Mouse (Mus musculus) naive thymus-derived CD4-positive, alpha-beta T cell, adult 2 months (primary cell): ENCODE measurements around the gene Cd40.

ENCODE experiments used
- DNase-seq: peaks from one replicate; pipeline ENCODE4 v3.0.0-alpha.2; 2011; ENCODE audit warnings: low read depth

Gene Cd40

DNA sequence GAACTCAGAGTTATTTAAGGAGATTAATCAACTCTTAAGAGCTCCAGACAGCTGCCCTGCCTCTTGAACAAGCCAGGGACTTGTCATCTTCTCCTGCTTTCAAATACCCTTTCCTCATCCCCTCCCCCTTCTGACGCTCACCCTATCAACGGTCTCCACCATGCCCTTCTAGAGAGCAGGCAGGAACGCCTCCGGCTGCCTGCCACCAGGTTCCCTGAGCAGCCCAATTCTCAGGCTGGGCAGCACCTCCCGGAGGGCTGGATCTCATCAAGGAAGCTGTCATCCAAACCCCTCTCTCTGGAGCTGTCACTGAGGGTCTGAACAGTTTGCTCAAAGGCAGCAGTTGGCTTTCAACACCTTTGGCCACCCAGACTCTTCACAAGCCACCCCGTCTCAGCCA, 45.3 kb downstream of the Cd40 start:
- DNase-seq: no peak

DNA sequence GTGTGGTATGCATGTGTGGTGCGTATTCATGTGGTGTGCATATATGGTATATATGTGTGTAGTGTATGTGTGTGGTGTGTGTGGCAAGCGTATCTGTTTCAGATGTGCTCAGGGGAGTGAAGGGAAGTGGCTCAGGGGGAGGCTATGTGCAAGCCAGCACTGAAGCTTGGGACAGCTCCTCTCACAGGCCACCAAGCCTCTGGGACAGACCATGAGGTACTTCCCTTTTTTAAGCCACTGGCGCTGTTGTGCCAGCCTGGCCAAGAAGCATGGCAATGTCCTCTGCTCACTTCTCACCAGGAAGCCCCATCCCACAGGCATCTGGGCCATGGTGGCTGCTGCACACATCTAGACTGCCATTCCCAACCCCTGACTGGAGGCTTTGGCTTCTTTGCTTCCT, 47.5 kb downstream of the Cd40 start:
- DNase-seq: no peak

DNA sequence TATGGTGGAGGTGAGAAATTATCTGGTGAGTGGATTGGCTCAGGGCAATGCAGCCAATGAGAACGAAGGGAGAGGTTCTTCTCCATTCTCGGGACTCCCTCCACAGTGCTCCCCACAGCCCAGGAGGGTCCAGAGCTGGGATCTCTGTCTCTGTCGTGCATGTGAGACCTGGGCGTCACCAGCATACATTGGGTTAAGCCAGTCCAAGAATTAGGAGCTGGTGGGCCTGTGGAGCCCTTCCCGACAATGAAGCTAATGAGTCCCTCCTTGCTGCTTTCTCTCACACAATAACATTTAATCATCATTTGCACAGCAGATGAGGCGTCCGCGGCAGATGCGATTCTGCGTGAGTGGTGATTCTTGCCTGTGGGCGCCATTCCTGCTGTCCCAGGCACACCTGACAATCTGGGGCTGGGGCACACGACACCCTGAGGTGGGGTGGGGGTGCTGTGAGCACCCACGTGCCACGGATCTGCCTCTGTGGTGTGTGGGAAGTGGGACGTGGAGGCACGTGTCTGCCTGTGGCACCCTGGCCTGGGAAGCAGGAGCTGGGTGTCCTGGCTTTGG, 50.2 kb downstream of the Cd40 start:
- no peak for DNase-seq

DNA sequence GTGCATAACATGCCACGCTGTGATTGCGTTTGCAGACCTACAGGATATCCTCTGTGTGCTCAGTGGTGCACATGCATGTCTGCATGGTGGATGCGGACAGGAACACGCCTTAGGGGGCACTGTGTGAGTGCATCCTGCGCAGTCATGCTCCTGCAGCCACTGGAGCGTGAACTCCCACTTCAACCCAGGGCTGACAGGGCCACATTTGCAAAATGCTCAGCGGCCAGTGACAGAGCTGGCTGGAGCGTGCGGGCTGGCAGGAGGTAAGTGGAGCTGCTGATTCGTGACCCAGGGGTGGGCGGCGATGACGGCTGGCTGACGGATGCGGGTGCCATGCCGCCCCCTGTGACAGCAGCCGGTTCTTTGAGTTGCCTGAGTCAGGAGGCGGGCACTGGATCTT, 51.2 kb downstream of the Cd40 start:
- no peak for DNase-seq

DNA sequence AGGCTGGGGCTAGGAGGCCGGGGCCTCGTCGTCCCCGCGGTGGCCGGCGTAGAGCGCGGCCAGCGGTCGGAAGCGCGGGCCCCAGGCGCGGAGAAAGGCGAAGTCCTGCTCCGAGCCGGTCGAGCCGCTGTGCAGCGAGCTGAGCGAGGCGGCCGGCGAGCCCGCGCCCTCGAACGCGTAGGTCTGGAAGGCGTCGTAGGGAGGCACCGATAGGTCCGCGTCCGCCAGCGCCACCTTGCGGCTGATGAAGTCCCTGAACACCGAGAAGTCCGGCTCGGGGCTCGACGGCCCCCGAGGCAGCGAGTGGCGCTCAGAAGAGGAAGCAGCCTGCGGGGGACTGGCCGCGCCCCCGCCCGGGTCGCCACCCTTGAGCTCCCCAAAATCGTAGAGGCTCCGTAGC, 56.7 kb downstream of the Cd40 start:
- peak; percentile 84 for DNase-seq

DNA sequence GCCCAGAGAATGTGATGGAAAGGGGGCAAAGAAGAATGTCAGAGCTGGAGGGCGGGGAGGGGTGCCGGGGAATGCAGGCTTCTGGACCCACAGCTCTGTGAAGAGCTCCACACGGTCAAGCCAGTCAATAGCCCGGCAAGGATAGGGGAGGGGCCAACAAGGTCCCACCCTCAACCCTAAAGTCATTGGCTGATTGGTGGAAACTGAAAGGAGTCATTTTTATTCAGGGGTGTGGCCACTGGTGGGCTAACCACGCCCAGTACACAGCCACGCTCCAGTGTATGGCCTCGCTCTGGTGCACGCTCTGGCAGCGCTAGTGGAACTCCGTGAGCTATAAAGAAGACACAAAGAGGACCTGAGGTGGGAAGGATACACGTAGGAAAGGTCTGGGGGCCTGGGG, 58.3 kb downstream of the Cd40 start:
- no peak for DNase-seq

DNA sequence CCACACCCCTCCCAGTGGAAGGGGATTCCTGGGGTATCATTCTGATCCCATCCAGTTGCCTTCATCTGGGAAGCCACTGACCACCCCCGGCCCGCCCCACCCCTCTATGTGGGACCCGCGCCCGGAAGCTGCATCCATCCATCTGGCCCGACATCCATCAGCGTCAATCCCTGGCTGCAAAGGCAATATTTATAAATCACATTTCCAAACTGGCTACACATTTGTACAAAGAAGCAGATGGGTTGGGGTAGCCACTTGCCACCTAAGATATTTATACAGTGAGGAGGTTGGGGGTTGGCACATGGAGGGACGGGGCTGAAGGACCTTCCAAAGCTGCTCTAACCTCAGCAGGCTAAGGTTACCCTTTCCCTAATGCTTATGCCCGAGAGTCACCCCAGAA, 65.3 kb downstream of the Cd40 start:
- DNase-seq: no peak

DNA sequence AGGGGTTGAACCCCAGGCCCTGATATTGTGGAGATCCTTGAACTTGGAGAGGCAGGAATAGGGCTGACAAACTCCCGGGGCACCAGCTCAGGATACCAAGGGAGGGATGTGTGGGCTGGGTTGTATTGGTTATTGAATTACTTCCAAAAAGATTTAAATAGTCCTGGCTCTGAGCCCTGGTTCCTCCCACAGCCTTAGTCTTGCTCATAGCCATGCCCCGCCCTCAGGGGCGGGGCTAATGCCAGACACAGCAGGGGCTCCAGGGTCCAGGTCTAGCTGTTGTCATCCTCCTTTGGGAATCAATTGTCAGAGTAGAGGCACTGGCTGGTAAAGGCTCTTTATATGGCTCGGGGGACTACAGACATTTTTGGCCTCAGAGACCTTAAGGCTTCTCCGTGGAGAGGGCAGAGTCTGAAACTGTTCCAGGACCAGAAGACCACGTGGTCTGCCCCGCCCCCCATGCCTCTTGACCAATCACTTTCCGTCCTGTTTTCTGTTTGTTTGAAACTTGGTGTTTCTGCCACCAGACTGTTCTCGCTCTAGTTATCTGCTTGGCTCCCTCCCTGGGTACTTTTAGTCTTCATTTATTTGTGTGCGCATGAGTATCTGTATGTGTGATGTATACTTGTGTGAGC, 65.9 kb downstream of the Cd40 start:
- DNase-seq: no peak
